In the genomic region with DNA sequence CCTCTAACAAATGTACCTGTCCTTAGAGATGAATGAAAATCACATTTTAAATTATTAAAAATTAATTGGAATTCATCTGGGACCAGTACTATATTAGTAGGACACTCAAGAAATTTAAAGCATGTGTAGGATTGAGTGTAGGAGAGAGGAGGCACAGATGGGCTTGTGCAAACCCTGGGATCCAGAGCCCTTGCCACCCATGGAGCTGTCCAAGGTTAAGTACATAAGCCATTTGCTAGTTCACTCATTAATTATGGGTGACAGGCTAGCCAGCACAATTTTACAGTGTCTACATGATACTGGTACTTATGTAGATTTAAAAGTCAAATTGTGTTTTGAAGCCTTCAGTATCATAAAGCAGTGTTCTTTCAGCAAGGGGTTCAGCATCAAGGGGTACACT, we compare ENCODE assay signal across 27 mouse cellular contexts.
DNase-seq lines count a peak whose midpoint lies in the region; ATAC-seq and TF ChIP-seq lines count a peak whose summit lies in the region.
"Had no signal": no experiment of that assay in that cellular context is flagged by ENCODE, and none has a peak within 500 bp of the region (broad histone marks: within the 10 kb centered on the region; RNA-seq: fewer than 3 reads in every experiment).

No protein-coding gene starts in this region.

- no peak overlapping the region for H3K9ac ChIP-seq in kidney, embryonic 14.5 days (ENCODE audit: low read depth, low read length)
- no peak overlapping the region for H3K9ac ChIP-seq in lung, embryonic 14.5 days
- H3K9ac ChIP-seq: embryonic facial prominence, embryonic 15.5 days; forebrain, embryonic 15.5 days; intestine, embryonic 15.5 days; limb, embryonic 13.5 days; liver, embryonic 15.5 days; neural tube, embryonic 15.5 days had no signal

- no peaks in the 10 kb centered on the region for H3K27me3 ChIP-seq in kidney, embryonic 14.5 days (ENCODE audit: control insufficient read depth, insufficient read depth, low read length)
- H3K27me3 ChIP-seq in lung, embryonic 14.5 days (ENCODE audit: insufficient read depth, low read length): no peaks in the 10 kb centered on the region
- H3K27me3 ChIP-seq: embryonic facial prominence, embryonic 15.5 days; forebrain, embryonic 15.5 days; intestine, embryonic 15.5 days; limb, embryonic 13.5 days; liver, embryonic 15.5 days; neural tube, embryonic 15.5 days had no signal

- H3K9me3 ChIP-seq in kidney, embryonic 14.5 days (ENCODE audit: control insufficient read depth, low read length): no peaks in the 10 kb centered on the region
- no peaks in the 10 kb centered on the region for H3K9me3 ChIP-seq in lung, embryonic 14.5 days (ENCODE audit: low read depth, low read length)
- H3K9me3 ChIP-seq: embryonic facial prominence, embryonic 15.5 days; forebrain, embryonic 15.5 days; G1E; hindbrain, embryonic 10.5 days; intestine, embryonic 15.5 days; limb, embryonic 13.5 days; liver, embryonic 15.5 days; neural tube, embryonic 15.5 days had no signal

- H3K4me2 ChIP-seq in kidney, embryonic 14.5 days (replicated peaks; ENCODE audit: low read depth, low read length): no peak overlapping the region
- H3K4me2 ChIP-seq in lung, embryonic 14.5 days: no peak overlapping the region
- H3K4me2 ChIP-seq: embryonic facial prominence, embryonic 15.5 days; forebrain, embryonic 15.5 days; heart, embryonic 11.5 days; intestine, embryonic 15.5 days; limb, embryonic 13.5 days; liver, embryonic 15.5 days; midbrain, embryonic 11.5 days; neural tube, embryonic 15.5 days had no signal

- peak; percentile 64; the same call in 1 of the 2 replicates for ATAC-seq in kidney, embryonic 14.5 days (ENCODE audit: low FRiP score, low TSS enrichment)
- ATAC-seq in lung, embryonic 14.5 days (ENCODE audit: insufficient read depth): no peak
- ATAC-seq: forebrain, embryonic 15.5 days; hindbrain, embryonic 16.5 days; intestine, embryonic 15.5 days; lung, postnatal 0 days had no signal

- H3K27ac ChIP-seq in kidney, embryonic 14.5 days (ENCODE audit: low read depth, low read length): no peak overlapping the region
- no peak overlapping the region for H3K27ac ChIP-seq in lung, embryonic 14.5 days (ENCODE audit: low read depth)
- H3K27ac ChIP-seq: embryonic facial prominence, embryonic 15.5 days; forebrain, embryonic 15.5 days; hindbrain, embryonic 10.5 days; intestine, embryonic 15.5 days; limb, embryonic 13.5 days; liver, embryonic 15.5 days; macrophage; neural tube, embryonic 15.5 days had no signal

- no peak for DNase-seq in kidney, adult 11 months
- peak; percentile 50 for DNase-seq in lung, embryonic 14.5 days
- DNase-seq in lung, adult 18-20 months: no peak
- DNase-seq in embryo, embryonic 11.5 days (ENCODE audit: low read depth, low spot score): peak; percentile 9
- no peak for DNase-seq in gastrocnemius, adult 8-10 months (ENCODE audit: low spot score in 2 of 2)
- DNase-seq in ovary, postnatal 14 days (ENCODE audit: low spot score): no peak
- no peak for DNase-seq in cerebellum, adult 9-11 months
- DNase-seq: adrenal gland, adult 8-10 months; cerebellum, adult 2 months; gastrocnemius, postnatal 14 days; heart, adult 11 months; kidney, postnatal 36 days; right cerebral cortex, postnatal 14 days had no signal

- no peaks in the 10 kb centered on the region for H3K4me1 ChIP-seq in kidney, embryonic 14.5 days (ENCODE audit: control insufficient read depth, insufficient read depth, low read length)
- no peaks in the 10 kb centered on the region for H3K4me1 ChIP-seq in lung, embryonic 14.5 days (ENCODE audit: insufficient read depth)
- H3K4me1 ChIP-seq: embryonic facial prominence, embryonic 15.5 days; forebrain, embryonic 15.5 days; hindbrain, embryonic 10.5 days; intestine, embryonic 15.5 days; limb, embryonic 13.5 days; liver, embryonic 15.5 days; neural tube, embryonic 15.5 days had no signal

- H3K36me3 ChIP-seq in kidney, embryonic 14.5 days (ENCODE audit: control insufficient read depth, insufficient read depth, low read length): no peaks in the 10 kb centered on the region
- no peaks in the 10 kb centered on the region for H3K36me3 ChIP-seq in lung, embryonic 14.5 days (ENCODE audit: insufficient read depth)
- H3K36me3 ChIP-seq: embryonic facial prominence, embryonic 15.5 days; forebrain, embryonic 15.5 days; G1E; hindbrain, embryonic 10.5 days; intestine, embryonic 15.5 days; limb, embryonic 13.5 days; liver, embryonic 15.5 days; neural tube, embryonic 15.5 days had no signal

- TF ChIP-seq CTCF in lung, embryonic 14.5 days (IDR thresholded peaks at IDR 0.05; ENCODE audit: low read depth): no peak

- no peak overlapping the region for H3K4me3 ChIP-seq in kidney, embryonic 14.5 days (ENCODE audit: low read length)
- no peak overlapping the region for H3K4me3 ChIP-seq in lung, embryonic 14.5 days (ENCODE audit: low read depth, low read length)
- H3K4me3 ChIP-seq: embryonic facial prominence, embryonic 15.5 days; forebrain, embryonic 15.5 days; hindbrain, embryonic 10.5 days; intestine, embryonic 15.5 days; limb, embryonic 13.5 days; liver, embryonic 15.5 days; neural tube, embryonic 15.5 days had no signal

Comparison
In these comparisons a context has a peak if more than half of its experiments do, and no peak if none do; other contexts are left out.
1. DNase-seq: peak in lung, embryonic 14.5 days (single experiment) and embryo, embryonic 11.5 days (single experiment); none in kidney, adult 11 months (single experiment), lung, adult 18-20 months (0 of 2), gastrocnemius, adult 8-10 months (0 of 2), ovary, postnatal 14 days (single experiment) and cerebellum, adult 9-11 months (single experiment).